Mouse (Mus musculus) kidney, adult 2 months (tissue): ENCODE results near the gene Epb42.

ENCODE experiments used
- CTCF ChIP-seq: fragments of 200-500 bp; conservative IDR thresholded peaks from 2 replicates; pipeline ENCODE4 v1.5.1; 2011; ENCODE audit warnings: low read depth, mild to moderate bottlenecking, control low read depth, low read length, moderate library complexity, mixed read lengths; ENCODE audit not compliant: insufficient read depth, insufficient read length
- POLR2A ChIP-seq: fragments of 200-500 bp; IDR thresholded peaks from one replicate; pipeline ENCODE4 v1.6.1; 2011; ENCODE audit warnings: low read depth, low read length, control low read depth

GRCm38 (mm10) chr2:120970045-120970539 is 66.8 kb downstream of the Epb42 start:
- no peak for TF ChIP-seq CTCF
- TF ChIP-seq POLR2A: no peak
